Mouse (Mus musculus) spleen, postnatal 36 days (tissue): ENCODE data around the gene Zscan4e.
"Not testable (repeated sequence)": the region's sequence is repeated elsewhere in the genome, so short reads cannot be mapped to it uniquely, and the experiment has no call there.

Experiments
- DNase-seq, 2 experiments: peaks; one replicate each; pipeline ENCODE4 v3.0.0; 2022; ENCODE audit warnings: low spot score in 2 of 2, mixed read lengths in 1 of 2

Zscan4e gene

GRCm38 (mm10) chr7:11310582-11310981 is at the start of gene Zscan4e:
TSS of gene Zscan4e (minus strand) at chr7:11310682.
- not testable (repeated sequence) for DNase-seq
